Mouse (Mus musculus): ENCODE data around the gene Faxc.

The Faxc gene

DNA sequence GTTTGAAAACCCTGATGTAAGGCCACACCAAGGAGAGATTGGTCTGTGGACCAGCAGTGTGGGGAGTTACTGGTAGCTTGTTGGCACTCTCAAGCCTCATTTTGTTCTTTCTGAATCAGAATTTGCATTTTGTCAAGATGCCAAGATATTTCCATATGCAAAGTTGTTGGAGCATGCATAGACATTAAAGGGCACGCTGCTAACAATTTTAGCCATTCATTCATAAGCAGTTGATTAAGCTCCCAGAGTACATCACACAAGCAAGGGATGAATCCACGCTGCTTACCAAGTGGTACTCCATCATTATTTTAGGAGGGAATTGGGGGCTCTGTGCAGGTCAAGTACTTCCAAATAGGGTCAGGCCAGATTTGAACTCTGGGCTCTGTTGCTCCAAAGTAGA is 98.8 kb downstream of the Faxc start:
- no peak for DNase-seq
